Mouse (Mus musculus) granulocyte monocyte progenitor cell, adult 5-6 weeks (primary cell): ENCODE measurements around the gene Ndufv1. TPM values are rescaled to one million over a fixed set of nuclear protein-coding genes. Genes with fewer than 3 reads are reported as not detected.
"Not testable (repeated sequence)": the region's sequence is repeated elsewhere in the genome, so short reads cannot be mapped to it uniquely, and the experiment has no call there.

ENCODE experiments used
- ATAC-seq: replicated peaks from 2 replicates; pipeline ENCODE4 v1.8.0; 2016; ENCODE audit warnings: mild to moderate bottlenecking, moderate TSS enrichment, inconsistent platforms; ENCODE audit not compliant: poor library complexity, severe bottlenecking
- total RNA-seq, 2 experiments: library from RNA; stranded (forward) in 1 of 2; stranded (reverse) in 1 of 2; fragments of 200-712, 200-1000 nt in 1 of 2; fragments of >200 nt in 1 of 2; fragmentation: Nextera tagmentation in 1 of 2; gene quantifications; 2 replicates each; pipeline ENCODE4 v1.2.3; 2014 to 2017

Gene Ndufv1
- total RNA-seq, 2 experiments from 2014 or later, result 93.8 to 222 TPM

GRCm38 (mm10) chr19:3986334-3986733 is 26.3 kb downstream of the Ndufv1 start, which contains the start of gene Acy3:
Acy3 (plus strand) TSS chr19:3986570.
- peak; percentile 42 for ATAC-seq

- no peak for ATAC-seq
Observed at GRCm38 (mm10) chr19:3985261-3985681, 27.3 kb downstream of the Ndufv1 start.

- ATAC-seq, result no peak
Observed at GRCm38 (mm10) chr19:3983527-3984200, 28.9 kb downstream of the Ndufv1 start.

GRCm38 (mm10) chr19:3980917-3981316 is 31.7 kb downstream of the Ndufv1 start:
- no peak for ATAC-seq

GRCm38 (mm10) chr19:3980309-3980708 is 32.3 kb downstream of the Ndufv1 start:
- ATAC-seq, result peak; percentile 59

GRCm38 (mm10) chr19:3975866-3976265 is 36.7 kb downstream of the Ndufv1 start:
- no peak for ATAC-seq

- not testable (repeated sequence) for ATAC-seq
Observed at GRCm38 (mm10) chr19:3974608-3975007, 38.0 kb downstream of the Ndufv1 start.

GRCm38 (mm10) chr19:3972229-3972628 is 40.4 kb downstream of the Ndufv1 start, which contains the start of gene Aldh3b2:
Aldh3b2 (plus strand) TSS chr19:3972328.
- ATAC-seq, result no peak

GRCm38 (mm10) chr19:3967258-3967657 is 45.3 kb downstream of the Ndufv1 start:
- ATAC-seq, result no peak

GRCm38 (mm10) chr19:3966330-3967075 is 46.1 kb downstream of the Ndufv1 start:
- ATAC-seq, result no peak

GRCm38 (mm10) chr19:3964030-3964429 is 48.6 kb downstream of the Ndufv1 start:
- no peak for ATAC-seq

- peak; percentile 34; the same call in 1 of the 2 replicates for ATAC-seq
Observed at GRCm38 (mm10) chr19:3962469-3962868, 50.1 kb downstream of the Ndufv1 start.

- not testable (repeated sequence) for ATAC-seq
Observed at GRCm38 (mm10) chr19:3961805-3962204, 50.8 kb downstream of the Ndufv1 start.

GRCm38 (mm10) chr19:3960211-3960610 is 52.4 kb downstream of the Ndufv1 start:
- ATAC-seq, result no peak

GRCm38 (mm10) chr19:3959030-3959429 is 53.6 kb downstream of the Ndufv1 start:
- ATAC-seq, result no peak

- ATAC-seq, result no peak
Observed at GRCm38 (mm10) chr19:3958470-3958869, 54.1 kb downstream of the Ndufv1 start, which contains the start of gene Aldh3b3. Aldh3b3 (plus strand) TSS chr19:3958645.

Other genes with a start within 250 kb of the Ndufv1 start
Only the 30 nearest of the 32 such genes appear.
- gene Chka, start 161.0 kb downstream of the Ndufv1 start, total RNA-seq (2014; fragmentation: Nextera tagmentation), result 30.2 and 50.6 TPM in 2 replicates
- gene Chka, start 161.0 kb downstream of the Ndufv1 start, total RNA-seq (2017), result 32.7 and 37.2 TPM in 2 replicates
- 165 and 253 TPM in 2 replicates for gene Tcirg1, start 105.7 kb downstream of the Ndufv1 start, total RNA-seq (2014; fragmentation: Nextera tagmentation)
- 159 and 178 TPM in 2 replicates for gene Tcirg1, start 105.7 kb downstream of the Ndufv1 start, total RNA-seq (2017)
- 157 and 158 TPM in 2 replicates for gene Ndufs8, start 100.0 kb downstream of the Ndufv1 start, total RNA-seq (2014; fragmentation: Nextera tagmentation)
- 89.0 and 91.9 TPM in 2 replicates for gene Ndufs8, start 100.0 kb downstream of the Ndufv1 start, total RNA-seq (2017)
- gene Aldh3b1, start 83.0 kb downstream of the Ndufv1 start, total RNA-seq (2014; fragmentation: Nextera tagmentation), result 5.9 and 8.4 TPM in 2 replicates
- 8.4 and 14.1 TPM in 2 replicates for gene Aldh3b1, start 83.0 kb downstream of the Ndufv1 start, total RNA-seq (2017)
- gene Unc93b1, start 77.6 kb downstream of the Ndufv1 start, total RNA-seq (2014; fragmentation: Nextera tagmentation), result 162 and 191 TPM in 2 replicates
- gene Unc93b1, start 77.6 kb downstream of the Ndufv1 start, total RNA-seq (2017), result 205 and 220 TPM in 2 replicates
- not detected in 2 replicates for gene Aldh3b3, start 54.2 kb downstream of the Ndufv1 start, total RNA-seq (2014; fragmentation: Nextera tagmentation)
- gene Aldh3b3, start 54.2 kb downstream of the Ndufv1 start, total RNA-seq (2017), result not detected in 2 replicates
- not detected in 2 replicates for gene Aldh3b2, start 40.5 kb downstream of the Ndufv1 start, total RNA-seq (2014; fragmentation: Nextera tagmentation)
- 0.09 TPM in 1 of 2 replicates, not detected in the other for gene Aldh3b2, start 40.5 kb downstream of the Ndufv1 start, total RNA-seq (2017)
- 4.1 and 6.4 TPM in 2 replicates for gene Acy3, start 26.2 kb downstream of the Ndufv1 start, total RNA-seq (2014; fragmentation: Nextera tagmentation)
- gene Acy3, start 26.2 kb downstream of the Ndufv1 start, total RNA-seq (2017), result 0.73 and 4.0 TPM in 2 replicates
- not detected in 2 replicates for gene Tbx10, start 20.1 kb downstream of the Ndufv1 start, total RNA-seq (2014; fragmentation: Nextera tagmentation)
- not detected in 2 replicates for gene Tbx10, start 20.1 kb downstream of the Ndufv1 start, total RNA-seq (2017)
- 9.7 and 16.3 TPM in 2 replicates for gene Nudt8, start 12.2 kb downstream of the Ndufv1 start, total RNA-seq (2014; fragmentation: Nextera tagmentation)
- 4.4 and 10.5 TPM in 2 replicates for gene Nudt8, start 12.2 kb downstream of the Ndufv1 start, total RNA-seq (2017)
- gene Gm49405, start 12.2 kb downstream of the Ndufv1 start, total RNA-seq (2014; fragmentation: Nextera tagmentation), result 0.30 and 3.0 TPM in 2 replicates
- 1.2 and 1.3 TPM in 2 replicates for gene Gm49405, start 12.2 kb downstream of the Ndufv1 start, total RNA-seq (2017)
- gene Doc2g, start 9.5 kb downstream of the Ndufv1 start, total RNA-seq (2014; fragmentation: Nextera tagmentation), result 3.0 and 7.0 TPM in 2 replicates
- gene Doc2g, start 9.5 kb downstream of the Ndufv1 start, total RNA-seq (2017), result 0.46 and 2.9 TPM in 2 replicates
- 235 and 335 TPM in 2 replicates for gene Gstp1, start 25.2 kb upstream of the Ndufv1 start, total RNA-seq (2014; fragmentation: Nextera tagmentation)
- gene Gstp1, start 25.2 kb upstream of the Ndufv1 start, total RNA-seq (2017), result 84.1 and 120 TPM in 2 replicates
- gene Gstp2, start 33.2 kb upstream of the Ndufv1 start, total RNA-seq (2014; fragmentation: Nextera tagmentation), result not detected in 2 replicates
- 4.3 TPM in 1 of 2 replicates, not detected in the other for gene Gstp2, start 33.2 kb upstream of the Ndufv1 start, total RNA-seq (2017)
- not detected in 2 replicates for gene Gstp3, start 46.8 kb upstream of the Ndufv1 start, total RNA-seq (2014; fragmentation: Nextera tagmentation)
- 0.65 TPM in 1 of 2 replicates, not detected in the other for gene Gstp3, start 46.8 kb upstream of the Ndufv1 start, total RNA-seq (2017)
- gene Cabp2, start 68.8 kb upstream of the Ndufv1 start, total RNA-seq (2014; fragmentation: Nextera tagmentation), result not detected in 2 replicates
- not detected in 2 replicates for gene Cabp2, start 68.8 kb upstream of the Ndufv1 start, total RNA-seq (2017)
- 119 and 155 TPM in 2 replicates for gene Cdk2ap2, start 84.4 kb upstream of the Ndufv1 start, total RNA-seq (2014; fragmentation: Nextera tagmentation)
- gene Cdk2ap2, start 84.4 kb upstream of the Ndufv1 start, total RNA-seq (2017), result 33.7 and 36.5 TPM in 2 replicates
- 11.3 and 16.8 TPM in 2 replicates for gene Pitpnm1, start 87.2 kb upstream of the Ndufv1 start, total RNA-seq (2014; fragmentation: Nextera tagmentation)
- 4.5 and 24.3 TPM in 2 replicates for gene Pitpnm1, start 87.2 kb upstream of the Ndufv1 start, total RNA-seq (2017)
- gene Aip, start 113.1 kb upstream of the Ndufv1 start, total RNA-seq (2014; fragmentation: Nextera tagmentation), result 19.6 and 60.2 TPM in 2 replicates
- 31.3 and 38.6 TPM in 2 replicates for gene Aip, start 113.1 kb upstream of the Ndufv1 start, total RNA-seq (2017)
- gene Gpr152, start 127.0 kb upstream of the Ndufv1 start, total RNA-seq (2014; fragmentation: Nextera tagmentation), result not detected in 2 replicates
- not detected in 2 replicates for gene Gpr152, start 127.0 kb upstream of the Ndufv1 start, total RNA-seq (2017)
- not detected in 2 replicates for gene Cabp4, start 131.2 kb upstream of the Ndufv1 start, total RNA-seq (2014; fragmentation: Nextera tagmentation)
- not detected in 2 replicates for gene Cabp4, start 131.2 kb upstream of the Ndufv1 start, total RNA-seq (2017)
- 143 and 234 TPM in 2 replicates for gene Coro1b, start 135.8 kb upstream of the Ndufv1 start, total RNA-seq (2014; fragmentation: Nextera tagmentation)
- 71.3 and 73.2 TPM in 2 replicates for gene Coro1b, start 135.8 kb upstream of the Ndufv1 start, total RNA-seq (2017)
- gene Ptprcap, start 140.8 kb upstream of the Ndufv1 start, total RNA-seq (2014; fragmentation: Nextera tagmentation), result 40.8 and 53.6 TPM in 2 replicates
- gene Ptprcap, start 140.8 kb upstream of the Ndufv1 start, total RNA-seq (2017), result 64.9 and 84.1 TPM in 2 replicates
- 42.5 and 45.6 TPM in 2 replicates for gene Rps6kb2, start 150.5 kb upstream of the Ndufv1 start, total RNA-seq (2014; fragmentation: Nextera tagmentation)
- 21.0 and 31.6 TPM in 2 replicates for gene Rps6kb2, start 150.5 kb upstream of the Ndufv1 start, total RNA-seq (2017)
- 0.58 and 5.7 TPM in 2 replicates for gene Carns1, start 162.7 kb upstream of the Ndufv1 start, total RNA-seq (2014; fragmentation: Nextera tagmentation)
- 1.1 and 2.9 TPM in 2 replicates for gene Carns1, start 162.7 kb upstream of the Ndufv1 start, total RNA-seq (2017)
- 41.1 and 50.1 TPM in 2 replicates for gene Tbc1d10c, start 178.5 kb upstream of the Ndufv1 start, total RNA-seq (2014; fragmentation: Nextera tagmentation)
- gene Tbc1d10c, start 178.5 kb upstream of the Ndufv1 start, total RNA-seq (2017), result 11.3 and 18.4 TPM in 2 replicates
- gene Ppp1ca, start 179.3 kb upstream of the Ndufv1 start, total RNA-seq (2014; fragmentation: Nextera tagmentation), result 406 and 527 TPM in 2 replicates
- gene Ppp1ca, start 179.3 kb upstream of the Ndufv1 start, total RNA-seq (2017), result 494 and 518 TPM in 2 replicates
- gene Rad9a, start 188.9 kb upstream of the Ndufv1 start, total RNA-seq (2014; fragmentation: Nextera tagmentation), result 27.8 and 41.3 TPM in 2 replicates
- 16.0 and 16.3 TPM in 2 replicates for gene Rad9a, start 188.9 kb upstream of the Ndufv1 start, total RNA-seq (2017)
- gene Clcf1, start 201.4 kb upstream of the Ndufv1 start, total RNA-seq (2014; fragmentation: Nextera tagmentation), result 6.8 and 7.4 TPM in 2 replicates
- 0.67 and 1.8 TPM in 2 replicates for gene Clcf1, start 201.4 kb upstream of the Ndufv1 start, total RNA-seq (2017)
- gene AC109138.7, start 201.6 kb upstream of the Ndufv1 start, total RNA-seq (2014; fragmentation: Nextera tagmentation), result not detected in 2 replicates
- gene AC109138.7, start 201.6 kb upstream of the Ndufv1 start, total RNA-seq (2017), result not detected in 2 replicates